Mouse (Mus musculus) forebrain, embryonic 14.5 days (tissue): ENCODE measurements at regions not wholly inside any gene's neighbourhood (a gene's known extent, or its start where the extent isn't known, plus 50 kb on each side); places are given as distances from the start of the nearest gene placed in this dataset.

Experiments
- ATAC-seq: fragments of 200-750 bp; cut with Nextera tagmentation; 2 replicates; pipeline ENCODE4 v1.8.0; 2017; ENCODE audit warnings: mild to moderate bottlenecking, moderate library complexity
- DNase-seq: peaks from one replicate; pipeline ENCODE4 v3.0.0-alpha.2; 2015; ENCODE audit warnings: low spot score
- H3K27ac ChIP-seq: fragments of 300-500 bp; sonication (generic); 2 replicates; pipeline ENCODE4 v1.5.1; 2014; ENCODE audit warnings: low read depth, mild to moderate bottlenecking, control low read depth, low read length, moderate library complexity
- H3K27me3 ChIP-seq: fragments of 300-500 bp; sonication (generic); replicated peaks from 2 replicates; pipeline ENCODE4 v1.6.1; 2014; ENCODE audit warnings: low read length, control low read depth, mixed read lengths; ENCODE audit not compliant: control insufficient read depth, insufficient read depth
- H3K36me3 ChIP-seq: fragments of 300-500 bp; sonication (generic); 2 replicates; pipeline ENCODE4 v1.6.1; 2014; ENCODE audit warnings: low read length, control low read depth; ENCODE audit not compliant: control insufficient read depth, insufficient read depth
- H3K4me1 ChIP-seq: fragments of 300-500 bp; sonication (generic); 2 replicates; pipeline ENCODE4 v1.6.1; 2014; ENCODE audit warnings: antibody characterized with exemption, low read length, control low read depth; ENCODE audit not compliant: control insufficient read depth, insufficient read depth
- H3K4me2 ChIP-seq: fragments of 300-500 bp; sonication (generic); 2 replicates; pipeline ENCODE4 v1.6.1; 2014; ENCODE audit warnings: mild to moderate bottlenecking, control low read depth, low read length
- H3K4me3 ChIP-seq: fragments of 300-500 bp; sonication (generic); 2 replicates; pipeline ENCODE4 v1.5.1; 2014; ENCODE audit warnings: low read depth, low read length, control low read depth
- H3K9ac ChIP-seq: fragments of 300-500 bp; sonication (generic); 2 replicates; pipeline ENCODE4 v1.6.1; 2014; ENCODE audit warnings: mild to moderate bottlenecking, low read length, control low read depth, moderate library complexity
- H3K9me3 ChIP-seq: fragments of 300-500 bp; sonication (generic); replicated peaks from 2 replicates; pipeline ENCODE4 v1.6.1; 2016; ENCODE audit warnings: low read length, control low read depth, mixed read lengths; ENCODE audit not compliant: control insufficient read depth
- WGBS: fragments of 180-500 bp; shearing (Covaris S2); extraction: QIAGEN DNeasy Blood & Tissue Kit; methylation state at CpG from one replicate; pipeline ENCODE4 v1.1.7; 2014; 5-methylcytosine and 5-hydroxymethylcytosine counted together

DNA sequence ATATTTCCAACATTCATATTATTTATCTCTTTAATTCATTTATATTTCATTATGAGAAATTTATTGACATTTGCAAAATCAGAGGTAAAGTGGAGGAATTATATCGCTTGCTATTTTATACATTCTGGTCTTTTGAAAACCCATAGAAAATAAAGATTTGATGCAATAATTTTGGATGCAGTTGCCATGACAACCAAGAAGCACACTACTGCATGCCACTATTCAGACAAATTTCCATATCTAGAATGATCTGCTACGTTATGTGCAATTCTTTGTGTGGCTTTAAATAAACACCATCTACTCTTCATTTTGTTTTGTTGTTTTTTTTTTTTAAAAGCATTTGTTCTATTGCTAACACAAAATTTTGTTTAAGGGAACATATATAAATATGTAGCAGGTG lies 474.4 kb downstream of the Pcdh18 start:
- Histone ChIP-seq H3K4me3 (no peak overlapping the region), H3K4me1 (no peaks in the 10 kb centered on the region)

DNA sequence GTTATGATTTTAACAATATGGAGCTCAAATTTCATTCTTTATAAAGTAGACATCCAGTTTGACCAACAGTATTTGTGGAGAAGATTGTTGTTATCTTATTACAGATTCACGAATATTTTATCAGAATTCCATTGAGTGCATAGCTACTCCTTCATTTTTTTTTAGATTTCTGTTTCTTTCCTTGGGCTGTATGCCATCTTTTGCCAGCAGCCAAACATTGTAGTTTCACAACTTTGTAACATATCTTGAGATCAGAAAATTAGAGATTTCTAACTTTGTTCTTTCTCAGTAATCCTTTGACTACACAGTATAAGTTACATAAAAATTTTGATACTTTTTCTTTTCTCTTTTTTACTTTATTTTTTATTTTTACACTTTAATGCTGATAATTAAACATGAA lies 478.8 kb downstream of the Pcdh18 start:
- no peak for ATAC-seq
- H3K27me3 ChIP-seq, result 0 out of 2 replicates have a peak, but pooled peaks cover 3% of the 10 kb centered on the region
- DNase-seq, result no peak

More for the DNA sequence above, 474.4 kb downstream of the Pcdh18 start:
- Histone ChIP-seq H3K27me3 (no peaks in the 10 kb centered on the region), H3K36me3 (no peaks in the 10 kb centered on the region), H3K9ac (no peak overlapping the region), H3K4me2 (no peak overlapping the region), H3K9me3 (no peaks in the 10 kb centered on the region), H3K27ac (no peak overlapping the region)
- DNase-seq (peak; percentile 54), ATAC-seq (no peak)
- WGBS, result 70% methylated on average over 2 of the region's 2 CpGs

DNA sequence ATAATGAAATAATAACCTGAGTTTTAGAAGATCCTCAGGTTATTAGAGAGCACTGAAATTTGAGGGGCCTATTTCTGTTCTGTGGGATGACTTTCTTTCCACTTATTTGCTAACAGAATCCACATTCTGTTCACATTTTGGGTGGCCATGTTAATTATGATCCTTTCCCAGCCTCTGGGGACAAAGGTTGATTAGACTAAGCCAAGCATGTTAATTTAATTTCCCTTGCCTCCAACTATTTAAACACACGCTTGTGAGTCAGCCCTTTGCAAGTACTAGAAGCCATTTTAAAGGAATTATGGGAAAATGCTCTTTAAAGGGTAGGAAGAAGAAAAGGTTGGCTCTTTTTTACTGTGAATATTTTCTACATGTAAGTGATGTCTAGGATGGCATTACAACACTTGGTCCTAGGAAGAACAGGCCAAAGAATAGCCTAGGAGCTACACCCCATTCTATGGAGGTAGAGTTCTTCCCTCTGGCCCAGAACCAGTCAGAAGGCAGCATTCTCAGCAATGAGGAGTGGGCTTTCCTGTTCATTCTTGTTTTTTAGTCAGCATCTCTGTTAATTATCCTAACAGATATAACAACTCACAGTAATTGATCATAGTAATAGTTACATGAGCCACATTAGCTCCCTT lies 482.7 kb downstream of the Pcdh18 start:
- 13% methylated on average over 1 of the region's 1 CpGs for WGBS
- no peak overlapping the region for H3K9ac ChIP-seq
- H3K4me3 ChIP-seq, result no peak overlapping the region
- H3K27ac ChIP-seq, result no peak overlapping the region
- no peaks in the 10 kb centered on the region for H3K9me3 ChIP-seq
- ATAC-seq (peak; percentile 72), DNase-seq (peak; percentile 71)
- H3K4me2 ChIP-seq, result no peak overlapping the region
- H3K27me3 ChIP-seq, result 0 out of 2 replicates have a peak, but pooled peaks cover 3% of the 10 kb centered on the region
- H3K4me1 ChIP-seq, result no peaks in the 10 kb centered on the region
- no peaks in the 10 kb centered on the region for H3K36me3 ChIP-seq

More for the DNA sequence above, 478.8 kb downstream of the Pcdh18 start:
- Histone ChIP-seq H3K27ac (no peak overlapping the region), H3K4me1 (no peaks in the 10 kb centered on the region), H3K36me3 (no peaks in the 10 kb centered on the region), H3K4me2 (no peak overlapping the region), H3K9ac (no peak overlapping the region), H3K9me3 (no peaks in the 10 kb centered on the region), H3K4me3 (no peak overlapping the region)
- WGBS, result 93% methylated on average over 1 of the region's 1 CpGs

DNA sequence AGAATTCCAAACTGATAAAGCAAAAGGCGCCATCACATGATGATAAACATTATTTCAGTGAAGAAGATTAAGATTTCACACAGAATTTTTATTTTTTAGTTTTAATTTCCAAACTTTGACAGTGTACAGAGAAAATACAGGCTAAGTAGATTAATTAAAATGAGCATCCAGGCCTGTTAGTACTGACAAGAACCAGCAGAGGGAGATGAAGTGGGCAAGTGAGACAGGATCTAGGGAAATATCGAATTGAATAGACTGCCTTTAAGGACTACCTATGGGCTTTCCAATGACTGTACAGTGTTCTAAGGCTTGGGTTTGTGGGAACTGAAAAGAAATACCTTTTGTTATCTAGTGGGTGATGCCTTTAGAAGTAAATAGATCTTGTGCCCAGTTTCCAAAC lies 491.1 kb downstream of the Pcdh18 start:
- Histone ChIP-seq H3K27ac (no peak overlapping the region), H3K36me3 (no peaks in the 10 kb centered on the region), H3K9ac (no peak overlapping the region), H3K27me3 (no peaks in the 10 kb centered on the region), H3K4me2 (no peak overlapping the region), H3K9me3 (no peaks in the 10 kb centered on the region), H3K4me3 (no peak overlapping the region), H3K4me1 (no peaks in the 10 kb centered on the region)
- DNase-seq (peak; percentile 54), ATAC-seq (no peak)
- 70% methylated on average over 2 of the region's 2 CpGs for WGBS
